Mouse (Mus musculus): Measurements from ENCODE around the gene Afp. TPM values are rescaled to one million over a fixed set of nuclear protein-coding genes. Genes with fewer than 3 reads are reported as not detected.

The Afp gene
- total RNA-seq, 1 experiment = 0.18 TPM

- no peak overlapping the region for H3K9ac ChIP-seq (ENCODE audit: insufficient read depth, low read depth, low read length, poor library complexity, severe bottlenecking)
- no peaks in the 10 kb centered on the region for H3K36me3 ChIP-seq (ENCODE audit: control insufficient read depth, insufficient read depth, low read length, poor library complexity, severe bottlenecking)
- DNase-seq (ENCODE audit: low read depth, low spot score) = no peak
- H3K27ac ChIP-seq (ENCODE audit: insufficient read depth, low read depth, low read length, poor library complexity, severe bottlenecking) = no peak overlapping the region
- H3K9me3 ChIP-seq (ENCODE audit: control insufficient read depth, insufficient read depth, low read depth, low read length) = no peaks in the 10 kb centered on the region
- H3K4me3 ChIP-seq (ENCODE audit: insufficient read depth in 1 of 2, low read depth in 1 of 2, low read length in 2 of 2, poor library complexity in 1 of 2, severe bottlenecking in 1 of 2) = no peak overlapping the region
- in situ Hi-C loops (cut with MboI; ENCODE audit: low sequenced_read_pairs in 2 of 2, unreplicated experiment in 2 of 2) = no loop called here
- TF ChIP-seq CHD2 (IDR thresholded peaks at IDR 0.05; ENCODE audit: low read depth, low read length) (no peak), HCFC1 (IDR thresholded peaks at IDR 0.05; ENCODE audit: borderline replicate concordance, insufficient read depth, low read length) (no peak), ZC3H11A (IDR thresholded peaks at IDR 0.05; ENCODE audit: borderline replicate concordance, low read depth, low read length) (no peak), ZNF384 (IDR thresholded peaks at IDR 0.05; ENCODE audit: low read depth, low read length) (no peak), MAFK (IDR thresholded peaks at IDR 0.05; ENCODE audit: insufficient read depth, low read depth, low read length) (no peak)
- no peaks in the 10 kb centered on the region for H3K4me1 ChIP-seq (ENCODE audit: control insufficient read depth in 2 of 2, insufficient read depth in 2 of 2, low read length in 2 of 2, poor library complexity in 1 of 2)
These were observed 60.7 kb downstream of the Afp start for GRCm38 (mm10) chr5:90551191-90551590.

- Histone ChIP-seq H3K9me3 (ENCODE audit: control insufficient read depth, insufficient read depth, low read depth, low read length) (no peaks in the 10 kb centered on the region), H3K4me1 (ENCODE audit: control insufficient read depth in 2 of 2, insufficient read depth in 2 of 2, low read length in 2 of 2, poor library complexity in 1 of 2) (no peaks in the 10 kb centered on the region), H3K4me3 (ENCODE audit: insufficient read depth in 1 of 2, low read depth in 1 of 2, low read length in 2 of 2, poor library complexity in 1 of 2, severe bottlenecking in 1 of 2) (no peak overlapping the region), H3K27ac (ENCODE audit: insufficient read depth, low read depth, low read length, poor library complexity, severe bottlenecking) (no peak overlapping the region), H3K9ac (ENCODE audit: insufficient read depth, low read depth, low read length, poor library complexity, severe bottlenecking) (no peak overlapping the region), H3K36me3 (ENCODE audit: control insufficient read depth, insufficient read depth, low read length, poor library complexity, severe bottlenecking) (no peaks in the 10 kb centered on the region)
- in situ Hi-C loops (cut with MboI; ENCODE audit: low sequenced_read_pairs in 2 of 2, unreplicated experiment in 2 of 2) = no loop called here
- TF ChIP-seq ZC3H11A (IDR thresholded peaks at IDR 0.05; ENCODE audit: borderline replicate concordance, low read depth, low read length) = no peak
- TF ChIP-seq ZNF384 (IDR thresholded peaks at IDR 0.05; ENCODE audit: low read depth, low read length) = no peak
- TF ChIP-seq CHD2 (IDR thresholded peaks at IDR 0.05; ENCODE audit: low read depth, low read length) = no peak
- TF ChIP-seq MAFK (IDR thresholded peaks at IDR 0.05; ENCODE audit: insufficient read depth, low read depth, low read length) = no peak
- no peak for TF ChIP-seq HCFC1 (IDR thresholded peaks at IDR 0.05; ENCODE audit: borderline replicate concordance, insufficient read depth, low read length)
- no peak for DNase-seq (ENCODE audit: low read depth, low spot score)
These were observed 65.5 kb downstream of the Afp start for GRCm38 (mm10) chr5:90556052-90556451.

Other genes with a start within 250 kb of the Afp start
- gene Ankrd17, start 124.2 kb upstream of the Afp start, total RNA-seq (2012; rRNA removed) = 61.2 and 70.0 TPM in 2 replicates
- 0.32 and 0.94 TPM in 2 replicates for gene Gm9958, start 123.5 kb upstream of the Afp start, total RNA-seq (2012; rRNA removed)
- not detected in 2 replicates for gene Alb, start 29.8 kb upstream of the Afp start, total RNA-seq (2012; rRNA removed)
- gene Afm, start 28.2 kb downstream of the Afp start, total RNA-seq (2012; rRNA removed) = not detected in 2 replicates
- gene 5830473C10Rik, start 70.4 kb downstream of the Afp start, total RNA-seq (2012; rRNA removed) = not detected in 2 replicates
- 1.3 and 1.7 TPM in 2 replicates for gene Rassf6, start 149.9 kb downstream of the Afp start, total RNA-seq (2012; rRNA removed)